Mouse (Mus musculus): ENCODE measurements around the gene P2ry12. TPM values are rescaled to one million over a fixed set of nuclear protein-coding genes. Genes with fewer than 3 reads are reported as not detected.

Gene P2ry12
- 1.0 and 2.1 TPM in 2 replicates for polyA plus RNA-seq (2015; fragmentation: Nextera tagmentation; extraction: Ambion mirVana)

DNA sequence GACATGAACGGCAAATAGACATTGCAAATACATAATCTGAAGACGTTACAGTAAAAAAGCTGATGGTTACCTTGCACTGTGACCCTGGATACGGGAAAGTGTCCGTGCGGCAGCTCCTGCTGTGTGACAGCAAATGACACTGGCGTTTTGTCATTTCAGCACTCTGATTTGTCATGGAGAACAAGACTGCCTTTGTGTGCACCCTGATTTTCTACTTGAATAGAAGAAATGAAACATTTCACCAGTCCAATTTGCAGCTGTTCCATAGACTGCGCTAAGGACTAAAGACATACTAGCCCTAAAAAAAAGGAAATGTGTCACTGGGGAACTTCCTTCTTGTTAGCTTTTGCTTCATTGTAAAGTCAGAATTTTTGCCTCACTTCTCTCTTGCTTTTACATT is at the start of gene P2ry12:
Gene P2ry12 (minus strand): TSS at position 168 of the 400 bp plus-strand sequence.
- Histone ChIP-seq H3K4me1 (0 out of 2 replicates have a peak, but pooled peaks cover 6% of the 10 kb centered on the region), H3K4me3 (replicated peaks) (no peak within 1 kb of the TSS), H3K9me3 (replicated peaks) (no peaks in the 10 kb centered on the region), H3K27ac (no peak within 1 kb of the TSS), H3K27me3 (no peaks in the 10 kb centered on the region), H3K9ac (no peak within 1 kb of the TSS), H3K36me3 (peaks cover 3% of the 10 kb centered on the region; the same call in 1 of the 2 replicates), H3K4me2 (no peak within 1 kb of the TSS)
- ATAC-seq (replicated peaks; ENCODE audit: low FRiP score), result no peak
- WGBS, result 83% methylated on average over 7 of the region's 7 CpGs

DNA sequence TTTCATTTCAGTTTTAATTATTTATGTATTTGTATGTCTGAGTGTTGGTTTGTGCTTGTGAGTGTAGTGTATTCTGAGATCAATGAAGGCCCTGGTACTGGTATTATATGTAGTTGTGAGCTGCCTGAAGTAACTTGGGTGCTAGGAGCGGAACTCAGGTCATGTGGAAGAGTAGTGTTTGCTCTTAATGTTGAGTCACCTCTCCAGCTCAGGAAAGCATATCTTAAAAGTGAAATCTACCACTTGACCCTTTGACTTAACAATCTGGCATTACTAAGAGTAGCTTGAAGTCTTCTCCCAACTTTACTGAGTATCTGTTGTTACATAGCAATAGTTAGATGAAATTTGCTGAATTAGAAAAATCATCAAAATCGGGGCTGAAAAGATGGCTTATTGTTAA is 42.8 kb upstream of the P2ry12 start:
- H3K4me1 ChIP-seq, result no peaks in the 10 kb centered on the region
- no peak overlapping the region for H3K27ac ChIP-seq
- no peak overlapping the region for H3K9ac ChIP-seq
- no peak overlapping the region for H3K4me3 ChIP-seq (replicated peaks)
- H3K27me3 ChIP-seq, result no peaks in the 10 kb centered on the region
- no peak for ATAC-seq (replicated peaks; ENCODE audit: low FRiP score)
- H3K36me3 ChIP-seq, result no peaks in the 10 kb centered on the region
- WGBS, result 95% methylated on average over 2 of the region's 2 CpGs
- no peaks in the 10 kb centered on the region for H3K9me3 ChIP-seq (replicated peaks)
- no peak overlapping the region for H3K4me2 ChIP-seq

DNA sequence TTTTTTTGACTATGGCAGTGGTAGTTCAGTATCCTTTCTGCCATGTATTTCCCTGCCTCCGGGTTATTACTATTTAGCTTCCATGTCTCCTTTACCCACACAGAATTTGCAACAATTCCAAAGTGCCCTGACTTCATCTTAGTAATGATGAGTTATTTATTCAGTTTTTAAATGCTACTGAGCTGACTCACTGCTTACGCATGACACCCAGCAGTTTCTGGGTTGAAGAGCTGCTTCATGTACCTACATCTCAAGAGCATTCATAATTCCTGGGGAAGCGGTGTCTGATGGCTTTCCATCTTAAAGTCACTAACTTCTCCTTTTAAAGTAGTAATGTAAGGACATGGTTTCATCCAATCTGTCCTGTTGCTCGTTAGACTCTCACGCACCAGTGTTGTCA is 42.3 kb upstream of the P2ry12 start:
- no peaks in the 10 kb centered on the region for H3K27me3 ChIP-seq
- H3K9ac ChIP-seq, result no peak overlapping the region
- no peak overlapping the region for H3K4me3 ChIP-seq (replicated peaks)
- no peaks in the 10 kb centered on the region for H3K36me3 ChIP-seq
- H3K4me1 ChIP-seq, result no peaks in the 10 kb centered on the region
- H3K27ac ChIP-seq, result no peak overlapping the region
- ATAC-seq (replicated peaks; ENCODE audit: low FRiP score), result no peak
- WGBS, result 87% methylated on average over 5 of the region's 5 CpGs
- H3K9me3 ChIP-seq (replicated peaks), result no peaks in the 10 kb centered on the region
- no peak overlapping the region for H3K4me2 ChIP-seq

DNA sequence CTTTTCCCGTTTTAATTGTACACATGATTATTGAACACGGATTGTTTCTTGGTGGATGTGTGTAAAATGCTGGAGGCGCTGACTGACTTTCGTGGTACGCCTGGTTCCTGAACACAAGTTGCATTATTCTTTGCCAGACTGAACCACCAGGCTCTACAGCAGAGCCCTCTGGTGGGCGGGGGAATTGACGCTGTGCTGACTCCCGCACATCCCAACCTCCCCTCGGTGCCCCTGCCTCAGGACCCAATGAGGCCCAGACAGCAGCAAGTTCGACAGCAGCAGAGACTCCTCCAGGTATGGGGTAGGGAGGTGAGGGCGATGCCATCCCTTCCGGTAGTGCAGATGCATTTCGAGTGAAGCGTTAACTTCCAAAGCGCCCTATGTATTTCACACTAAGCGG is 35.0 kb upstream of the P2ry12 start:
- Histone ChIP-seq H3K27me3 (no peaks in the 10 kb centered on the region), H3K4me1 (no peaks in the 10 kb centered on the region), H3K4me2 (no peak overlapping the region), H3K27ac (no peak overlapping the region), H3K9ac (no peak overlapping the region), H3K4me3 (replicated peaks) (no peak overlapping the region), H3K9me3 (replicated peaks) (no peaks in the 10 kb centered on the region), H3K36me3 (no peaks in the 10 kb centered on the region)
- 83% methylated on average over 16 of the region's 16 CpGs for WGBS
- ATAC-seq (replicated peaks; ENCODE audit: low FRiP score), result no peak

DNA sequence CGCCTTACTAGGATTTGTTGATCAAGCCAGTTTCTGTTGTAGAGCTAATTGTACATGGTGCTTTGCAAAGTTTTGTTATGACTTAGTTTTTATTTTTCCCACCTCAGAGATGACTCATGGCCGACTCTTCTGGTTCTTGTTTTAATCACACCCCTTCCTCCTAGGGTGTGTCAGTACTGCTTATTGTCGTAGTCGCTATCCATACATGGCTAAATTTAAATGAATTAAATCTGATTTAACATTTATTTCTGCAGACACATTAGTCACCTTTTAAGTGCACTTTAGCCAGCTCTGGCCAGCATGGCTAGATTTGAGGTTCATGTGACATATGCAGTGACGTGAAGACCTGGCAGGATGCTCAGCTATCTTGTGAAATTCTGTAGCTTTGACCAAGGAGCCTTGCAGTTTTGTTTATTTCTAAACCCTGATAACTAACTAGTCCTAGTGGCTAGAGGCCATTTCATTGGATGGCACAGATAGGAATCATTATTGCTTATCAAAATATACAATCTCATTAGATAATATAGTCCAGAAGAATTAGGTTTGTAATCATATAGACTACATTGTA is 34.0 kb upstream of the P2ry12 start:
- 88% methylated on average over 5 of the region's 5 CpGs for WGBS

DNA sequence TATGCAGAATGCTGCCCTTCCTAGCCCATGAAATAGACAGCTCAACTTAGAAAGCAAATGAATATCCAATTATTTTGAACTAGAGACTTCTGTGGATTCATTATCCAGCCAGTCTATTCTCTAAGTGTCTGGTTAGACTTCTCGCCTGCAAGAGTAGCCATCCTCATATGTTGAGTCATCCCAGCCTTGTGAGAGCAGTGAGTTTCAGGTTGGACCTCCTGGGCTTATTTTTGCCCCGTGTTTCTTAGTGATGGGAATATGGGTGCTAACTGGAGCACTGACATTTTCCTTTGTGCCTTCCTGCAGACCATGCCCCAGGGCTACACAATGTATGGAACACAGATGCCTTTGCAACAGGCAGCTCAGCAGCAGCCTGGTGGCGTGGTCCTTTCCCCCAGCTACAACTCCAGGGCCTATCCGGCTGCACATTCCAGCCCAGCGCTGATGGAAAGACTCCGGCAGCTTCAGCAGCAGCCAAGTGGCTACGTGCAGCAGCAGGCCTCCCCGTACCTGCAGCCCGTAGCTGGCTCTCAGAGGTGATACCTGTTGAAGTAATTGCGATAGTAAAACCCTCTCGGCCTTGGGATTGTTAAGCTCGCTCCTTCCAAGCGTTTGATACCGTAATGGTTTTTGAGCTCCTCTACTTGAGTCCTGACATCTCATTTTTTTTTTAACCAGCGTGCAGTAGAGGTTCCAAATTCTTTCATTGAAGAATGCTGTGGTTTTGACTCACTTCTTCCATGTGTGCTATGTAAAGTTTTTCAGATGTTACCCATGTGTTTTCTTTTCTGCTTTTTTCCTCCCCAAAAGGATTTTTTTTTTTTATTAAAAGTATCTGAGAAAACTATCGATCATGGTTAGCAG is 33.3 kb upstream of the P2ry12 start:
- Histone ChIP-seq H3K4me3 (replicated peaks) (no peak overlapping the region), H3K27ac (no peak overlapping the region), H3K9ac (no peak overlapping the region), H3K9me3 (replicated peaks) (no peaks in the 10 kb centered on the region), H3K27me3 (no peaks in the 10 kb centered on the region), H3K36me3 (no peaks in the 10 kb centered on the region), H3K4me1 (no peaks in the 10 kb centered on the region), H3K4me2 (no peak overlapping the region)
- no peak for ATAC-seq (replicated peaks; ENCODE audit: low FRiP score)
- 89% methylated on average over 16 of the region's 16 CpGs for WGBS

More for the DNA sequence above, 34.0 kb upstream of the P2ry12 start:
- no peaks in the 10 kb centered on the region for H3K9me3 ChIP-seq (replicated peaks)
- no peak overlapping the region for H3K4me2 ChIP-seq
- H3K27ac ChIP-seq, result no peak overlapping the region
- H3K4me3 ChIP-seq (replicated peaks), result no peak overlapping the region
- no peaks in the 10 kb centered on the region for H3K36me3 ChIP-seq
- H3K27me3 ChIP-seq, result no peaks in the 10 kb centered on the region
- H3K4me1 ChIP-seq, result no peaks in the 10 kb centered on the region
- H3K9ac ChIP-seq, result no peak overlapping the region
- ATAC-seq (replicated peaks; ENCODE audit: low FRiP score), result no peak

DNA sequence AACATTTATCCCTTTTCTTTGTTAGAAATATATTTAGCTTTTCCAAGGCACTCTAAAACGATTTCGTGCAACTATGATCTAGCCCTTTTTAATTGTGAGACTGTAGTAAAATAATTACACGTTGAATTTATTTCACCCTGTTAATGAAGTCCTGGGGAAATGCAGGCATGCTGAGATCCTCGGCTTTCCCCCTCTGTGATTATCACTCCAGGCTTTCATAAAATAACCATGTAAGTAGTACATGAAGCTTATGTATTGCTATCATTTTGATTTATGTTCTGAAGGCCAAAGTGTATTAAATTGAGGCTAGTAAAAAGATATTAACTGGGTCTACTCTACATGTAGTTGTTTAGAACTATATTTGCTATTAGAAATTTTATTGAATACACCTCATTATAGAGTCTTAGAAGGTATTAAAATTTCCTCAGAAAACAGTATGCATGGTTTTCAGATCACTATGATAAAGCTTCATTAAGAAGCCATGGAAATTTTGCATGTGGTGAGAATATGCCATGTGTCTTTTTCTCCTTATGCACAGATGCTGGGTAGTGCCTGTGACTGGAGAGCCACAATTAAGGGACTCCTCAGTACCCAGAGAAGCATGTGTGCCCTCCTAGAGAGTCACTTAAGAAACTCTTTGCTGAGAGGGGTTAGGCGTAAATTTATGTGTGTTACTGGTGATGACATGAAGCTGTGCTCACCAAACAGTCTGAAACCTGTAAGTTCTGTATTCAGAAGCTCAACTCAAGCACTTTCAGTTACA is 30.9 kb upstream of the P2ry12 start:
- H3K9ac ChIP-seq, result no peak overlapping the region
- no peaks in the 10 kb centered on the region for H3K4me1 ChIP-seq
- H3K4me2 ChIP-seq, result no peak overlapping the region
- H3K9me3 ChIP-seq (replicated peaks), result no peaks in the 10 kb centered on the region
- H3K36me3 ChIP-seq, result no peaks in the 10 kb centered on the region
- no peak overlapping the region for H3K27ac ChIP-seq
- ATAC-seq (replicated peaks; ENCODE audit: low FRiP score), result no peak
- no peak overlapping the region for H3K4me3 ChIP-seq (replicated peaks)
- H3K27me3 ChIP-seq, result no peaks in the 10 kb centered on the region
- 83% methylated on average over 5 of the region's 5 CpGs for WGBS

DNA sequence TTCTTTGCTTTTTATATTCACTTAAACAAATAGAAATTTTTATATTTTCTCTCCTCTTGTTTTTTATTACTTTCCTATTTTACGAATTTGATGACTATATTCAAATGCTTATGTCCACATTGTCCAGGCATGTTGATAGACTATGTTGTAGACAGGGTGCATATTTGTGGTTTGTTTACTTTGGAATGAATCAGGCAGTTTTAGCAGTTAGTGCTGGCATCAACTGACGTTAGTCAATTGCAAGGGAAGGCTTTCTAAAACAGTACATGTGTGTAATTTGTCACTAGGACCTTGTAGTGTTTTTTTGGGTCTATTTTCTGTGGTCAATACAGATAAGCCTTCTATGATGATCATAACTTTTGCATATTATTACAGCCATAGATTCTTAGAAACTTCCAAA is 27.9 kb upstream of the P2ry12 start:
- 50% methylated on average over 2 of the region's 2 CpGs for WGBS
- Histone ChIP-seq H3K9ac (no peak overlapping the region), H3K27ac (no peak overlapping the region), H3K27me3 (no peaks in the 10 kb centered on the region), H3K4me2 (no peak overlapping the region), H3K4me1 (no peaks in the 10 kb centered on the region), H3K9me3 (replicated peaks) (no peaks in the 10 kb centered on the region), H3K4me3 (replicated peaks) (no peak overlapping the region), H3K36me3 (no peaks in the 10 kb centered on the region)
- no peak for ATAC-seq (replicated peaks; ENCODE audit: low FRiP score)

DNA sequence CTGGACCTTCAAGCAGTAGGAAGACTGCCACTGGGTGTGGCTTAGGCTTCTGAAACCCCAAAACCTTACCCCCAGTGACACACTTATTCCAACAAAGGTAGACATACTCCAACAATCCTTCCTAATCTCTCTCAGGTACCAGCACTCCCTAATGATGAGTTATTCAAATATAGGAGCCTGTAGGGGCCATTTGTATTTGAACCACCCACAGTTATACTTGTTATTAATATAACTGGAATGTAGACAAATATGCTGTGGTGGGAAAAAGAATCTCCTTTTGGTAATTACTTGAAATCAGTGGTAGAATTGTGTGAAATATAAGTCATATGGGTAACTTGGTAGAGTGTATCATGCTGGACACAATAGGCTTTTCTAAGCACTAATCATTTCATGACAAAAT is 15.9 kb upstream of the P2ry12 start:
- H3K27ac ChIP-seq, result no peak overlapping the region
- no peak overlapping the region for H3K4me2 ChIP-seq
- no peaks in the 10 kb centered on the region for H3K9me3 ChIP-seq (replicated peaks)
- no peak for ATAC-seq (replicated peaks; ENCODE audit: low FRiP score)
- H3K27me3 ChIP-seq, result no peaks in the 10 kb centered on the region
- 0 out of 2 replicates have a peak, but pooled peaks cover 3% of the 10 kb centered on the region for H3K36me3 ChIP-seq
- no peaks in the 10 kb centered on the region for H3K4me1 ChIP-seq
- H3K9ac ChIP-seq, result no peak overlapping the region
- no peak overlapping the region for H3K4me3 ChIP-seq (replicated peaks)

DNA sequence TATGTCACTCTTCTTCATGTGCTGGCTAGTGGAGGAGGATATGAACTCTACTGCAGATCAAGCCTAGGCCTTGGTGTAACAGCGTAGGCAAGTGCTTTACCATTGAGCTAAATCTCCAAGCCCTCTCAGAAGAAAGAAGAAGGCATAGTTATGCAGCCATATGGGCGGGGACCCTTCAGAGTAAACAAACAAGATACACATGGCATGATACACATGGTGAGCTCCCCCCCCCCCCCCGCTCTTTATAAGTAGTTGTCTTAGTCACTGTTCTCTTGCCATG is 15.5 kb upstream of the P2ry12 start:
- Histone ChIP-seq H3K4me2 (no peak overlapping the region), H3K9ac (no peak overlapping the region), H3K9me3 (replicated peaks) (no peaks in the 10 kb centered on the region), H3K36me3 (0 out of 2 replicates have a peak, but pooled peaks cover 3% of the 10 kb centered on the region), H3K27ac (no peak overlapping the region), H3K4me1 (no peaks in the 10 kb centered on the region), H3K4me3 (replicated peaks) (no peak overlapping the region), H3K27me3 (no peaks in the 10 kb centered on the region)
- ATAC-seq (replicated peaks; ENCODE audit: low FRiP score), result no peak
- 91% methylated on average over 3 of the region's 3 CpGs for WGBS

DNA sequence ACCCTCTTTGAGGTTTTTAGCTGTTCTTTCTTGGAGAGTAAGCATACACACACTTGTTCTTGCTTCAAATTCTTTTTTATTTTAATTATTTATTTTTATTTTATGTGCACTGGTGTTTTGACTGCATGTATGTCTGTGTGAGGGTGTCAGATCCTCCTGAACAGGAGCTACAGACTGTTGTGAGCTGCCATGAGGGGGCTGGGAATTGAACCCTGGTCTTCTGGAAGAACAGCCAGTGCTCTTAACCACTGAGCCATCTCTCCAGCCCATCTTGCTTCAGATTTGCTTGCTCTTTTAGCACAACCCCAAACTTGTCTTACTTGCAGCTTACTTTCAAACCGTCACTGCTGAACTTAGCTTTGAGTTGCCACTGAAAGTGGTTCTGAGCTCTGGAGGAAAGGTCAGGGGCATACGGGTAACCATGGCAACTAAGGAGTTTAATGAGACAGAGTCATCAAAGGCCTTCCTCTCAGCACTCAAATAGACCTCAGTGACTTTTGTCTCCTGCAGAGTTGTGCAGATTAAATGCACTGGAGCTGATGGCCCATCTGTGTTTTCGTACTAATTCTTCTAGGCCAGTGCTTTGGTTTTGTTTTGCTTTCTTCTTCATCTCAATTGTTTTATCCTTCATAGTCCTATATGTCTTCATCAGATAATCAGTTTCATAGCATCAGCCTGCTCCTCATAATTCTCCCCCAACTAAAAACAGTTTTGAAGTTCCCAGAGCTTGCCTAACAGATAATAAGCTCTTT is 15.0 kb upstream of the P2ry12 start:
- no peak for ATAC-seq (replicated peaks; ENCODE audit: low FRiP score)
- 0 out of 2 replicates have a peak, but pooled peaks cover 3% of the 10 kb centered on the region for H3K36me3 ChIP-seq
- H3K9me3 ChIP-seq (replicated peaks), result no peaks in the 10 kb centered on the region
- no peaks in the 10 kb centered on the region for H3K27me3 ChIP-seq
- no peak overlapping the region for H3K4me3 ChIP-seq (replicated peaks)
- no peaks in the 10 kb centered on the region for H3K4me1 ChIP-seq
- no peak overlapping the region for H3K4me2 ChIP-seq
- H3K27ac ChIP-seq, result no peak overlapping the region
- 26% methylated on average over 3 of the region's 3 CpGs for WGBS
- H3K9ac ChIP-seq, result no peak overlapping the region

DNA sequence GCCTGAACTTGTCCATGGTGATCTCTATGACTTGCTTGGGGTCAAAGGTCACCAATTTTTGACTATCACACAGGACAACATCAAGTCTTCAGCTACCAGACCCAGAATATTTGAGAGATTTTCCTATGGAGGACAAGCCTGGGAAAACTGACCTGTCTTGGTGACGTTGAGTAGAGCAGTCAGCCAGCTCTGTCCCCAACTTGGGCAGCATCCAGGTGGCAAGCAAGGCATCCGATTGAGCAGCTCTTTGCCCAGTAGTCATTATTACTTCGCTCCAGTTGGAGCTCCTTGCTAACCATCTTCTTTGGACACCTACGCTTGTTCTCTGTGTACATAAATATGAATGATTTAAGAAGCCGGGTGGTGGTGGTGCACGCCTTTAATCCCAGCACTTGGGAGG is 8.1 kb upstream of the P2ry12 start:
- 90% methylated on average over 6 of the region's 6 CpGs for WGBS
- Histone ChIP-seq H3K4me3 (replicated peaks) (no peak overlapping the region), H3K27me3 (no peaks in the 10 kb centered on the region), H3K9me3 (replicated peaks) (no peaks in the 10 kb centered on the region), H3K4me1 (no peaks in the 10 kb centered on the region), H3K27ac (no peak overlapping the region), H3K4me2 (no peak overlapping the region), H3K9ac (no peak overlapping the region), H3K36me3 (0 out of 2 replicates have a peak, but pooled peaks cover 1% of the 10 kb centered on the region)
- ATAC-seq (replicated peaks; ENCODE audit: low FRiP score), result no peak

All from kidney, embryonic 15.5 days (tissue).